Mouse (Mus musculus): ENCODE results near the gene Pin1. TPM values are rescaled to one million over a fixed set of nuclear protein-coding genes. Genes with fewer than 3 reads are reported as not detected.
A peak's percentile ranks its signal among the peaks of the same experiment; 100 is the strongest.
"Not testable (repeated sequence)": the region's sequence is repeated elsewhere in the genome, so short reads cannot be mapped to it uniquely, and the experiment has no call there.

Pin1 gene
- polyA plus RNA-seq, 1 experiment from 2014 or later: 19.4 TPM

DNA sequence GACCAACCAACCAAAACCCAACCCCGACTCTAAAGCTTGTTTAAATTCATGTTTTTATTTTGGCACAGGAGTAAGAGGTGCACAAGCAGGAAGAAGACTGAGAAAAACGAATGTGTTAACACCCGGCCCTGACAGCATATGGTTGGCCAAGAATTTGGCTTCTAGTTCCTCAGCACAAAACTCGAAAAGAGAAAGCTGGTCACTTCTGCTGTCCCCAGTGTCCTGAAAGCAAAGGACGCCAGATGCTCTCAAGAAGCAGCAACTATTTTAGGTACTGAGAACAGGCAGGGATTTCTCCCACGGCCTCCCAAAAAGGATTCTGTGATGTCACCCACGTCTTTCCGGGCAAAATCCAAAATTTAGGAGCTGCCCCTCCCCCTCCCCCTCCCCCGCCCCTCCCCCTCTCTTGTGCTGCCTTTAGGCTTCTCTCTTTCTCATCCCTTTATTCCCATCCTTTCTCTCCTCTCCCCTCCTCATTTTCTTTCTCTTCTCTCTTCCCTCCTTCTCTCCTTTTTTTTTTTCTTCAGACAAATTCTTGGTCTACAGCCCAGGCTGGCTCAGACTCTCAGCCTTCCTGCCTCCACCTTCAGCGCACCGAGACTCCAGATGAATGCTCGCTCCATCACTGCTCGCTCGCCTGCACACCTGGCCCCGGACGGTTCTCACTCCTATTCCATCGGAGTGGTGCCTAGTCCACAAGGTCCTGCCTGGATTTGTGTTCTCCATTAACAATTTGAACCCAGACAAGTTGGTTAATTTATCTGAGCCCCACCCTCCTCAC, 33.4 kb downstream of the Pin1 start:
- WGBS (ENCODE audit: insufficient replicate concordance): 45% methylated on average over 17 of the region's 17 CpGs
- no peak overlapping the region for H3K9ac ChIP-seq (ENCODE audit: low read depth, low read length)
- H3K4me3 ChIP-seq (ENCODE audit: low read depth, low read length): no peak overlapping the region
- no peaks in the 10 kb centered on the region for H3K4me1 ChIP-seq (ENCODE audit: control insufficient read depth, low read depth, low read length)
- H3K27me3 ChIP-seq (ENCODE audit: control insufficient read depth, insufficient read depth, low read depth, low read length): no peaks in the 10 kb centered on the region
- no peaks in the 10 kb centered on the region for H3K9me3 ChIP-seq (replicated peaks; ENCODE audit: control insufficient read depth, low read length)
- no peak overlapping the region for H3K27ac ChIP-seq (ENCODE audit: low read length)
- ATAC-seq (ENCODE audit: low read depth): no peak
- no peak overlapping the region for H3K4me2 ChIP-seq (ENCODE audit: low read depth, low read length)
- no peaks in the 10 kb centered on the region for H3K36me3 ChIP-seq (ENCODE audit: control insufficient read depth, insufficient read depth)

DNA sequence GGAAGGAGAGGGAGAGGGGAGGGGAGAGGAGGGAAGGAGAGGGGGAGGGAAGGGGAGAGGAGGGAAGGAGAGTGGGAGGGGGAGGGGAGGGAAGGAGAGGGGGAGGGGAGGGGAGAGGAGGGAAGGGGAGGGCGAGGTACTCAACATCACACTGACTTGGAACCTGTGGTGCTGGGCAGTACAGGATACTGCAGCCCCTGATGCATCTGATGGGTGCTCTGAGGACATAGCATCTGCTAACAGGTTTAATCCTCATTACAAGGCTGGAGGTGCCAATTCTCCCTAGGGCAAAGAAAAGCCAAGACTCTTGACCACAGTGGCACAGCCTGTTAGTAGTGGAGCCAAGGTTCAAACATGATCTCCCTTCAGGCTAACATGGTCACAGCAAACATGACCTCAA, 37.5 kb downstream of the Pin1 start:
- no peaks in the 10 kb centered on the region for H3K36me3 ChIP-seq (ENCODE audit: control insufficient read depth, insufficient read depth)
- 33% methylated on average over 1 of the region's 1 CpGs for WGBS (ENCODE audit: insufficient replicate concordance)
- H3K9ac ChIP-seq (ENCODE audit: low read depth, low read length): no peak overlapping the region
- H3K4me1 ChIP-seq (ENCODE audit: control insufficient read depth, low read depth, low read length): no peaks in the 10 kb centered on the region
- H3K27ac ChIP-seq (ENCODE audit: low read length): no peak overlapping the region
- no peak overlapping the region for H3K4me3 ChIP-seq (ENCODE audit: low read depth, low read length)
- peaks cover 2% of the 10 kb centered on the region for H3K27me3 ChIP-seq (ENCODE audit: control insufficient read depth, insufficient read depth, low read depth, low read length)
- ATAC-seq (ENCODE audit: low read depth): no peak
- no peaks in the 10 kb centered on the region for H3K9me3 ChIP-seq (replicated peaks; ENCODE audit: control insufficient read depth, low read length)
- no peak overlapping the region for H3K4me2 ChIP-seq (ENCODE audit: low read depth, low read length)

DNA sequence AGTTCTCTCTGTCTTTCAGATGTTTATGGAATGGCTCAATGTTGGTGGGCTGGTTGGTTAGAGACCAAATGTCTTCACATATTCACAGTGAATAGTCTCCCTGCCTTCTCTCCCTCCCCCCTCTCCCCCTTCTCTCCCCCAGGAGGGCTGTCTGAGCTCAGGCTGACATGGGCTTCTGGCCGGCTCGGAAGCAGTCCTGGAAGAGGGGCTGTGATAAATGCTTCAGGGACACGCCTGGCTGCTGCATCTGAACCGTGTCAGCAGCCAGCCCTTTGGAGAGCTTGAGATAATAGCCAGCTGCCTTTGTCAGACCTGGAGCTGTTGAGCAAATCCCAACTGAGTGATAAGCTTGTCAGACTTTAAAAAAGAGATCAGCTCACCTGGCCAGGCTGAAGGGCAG, 38.0 kb downstream of the Pin1 start:
- Histone ChIP-seq H3K9ac (ENCODE audit: low read depth, low read length) (no peak overlapping the region), H3K9me3 (replicated peaks; ENCODE audit: control insufficient read depth, low read length) (no peaks in the 10 kb centered on the region), H3K27ac (ENCODE audit: low read length) (no peak overlapping the region), H3K27me3 (ENCODE audit: control insufficient read depth, insufficient read depth, low read depth, low read length) (peaks cover 7% of the 10 kb centered on the region), H3K36me3 (ENCODE audit: control insufficient read depth, insufficient read depth) (no peaks in the 10 kb centered on the region), H3K4me2 (ENCODE audit: low read depth, low read length) (no peak overlapping the region), H3K4me3 (ENCODE audit: low read depth, low read length) (no peak overlapping the region), H3K4me1 (ENCODE audit: control insufficient read depth, low read depth, low read length) (no peaks in the 10 kb centered on the region)
- WGBS (ENCODE audit: insufficient replicate concordance): 13% methylated on average over 4 of the region's 4 CpGs
- ATAC-seq (ENCODE audit: low read depth): no peak

DNA sequence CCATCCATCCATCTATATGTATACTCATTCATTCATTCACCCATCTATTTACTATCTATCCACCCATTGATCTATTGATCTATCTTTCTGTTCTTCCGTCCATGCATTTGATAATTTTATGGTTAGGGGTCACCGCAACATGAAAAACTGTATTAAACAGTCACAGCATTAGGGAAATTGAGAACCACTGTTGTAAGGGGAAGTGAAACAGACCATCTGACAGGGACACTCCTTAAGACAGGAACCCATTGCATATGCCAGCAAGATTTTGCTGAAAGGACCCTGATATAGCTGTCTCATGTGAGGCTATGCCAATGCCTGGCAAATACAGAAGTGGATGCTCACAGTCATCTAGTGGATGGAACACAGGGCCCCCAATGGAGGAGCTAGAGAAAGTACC, 38.6 kb downstream of the Pin1 start:
- H3K9me3 ChIP-seq (replicated peaks; ENCODE audit: control insufficient read depth, low read length); ATAC-seq (ENCODE audit: low read depth); H3K36me3 ChIP-seq (ENCODE audit: control insufficient read depth, insufficient read depth); H3K9ac ChIP-seq (ENCODE audit: low read depth, low read length); H3K4me3 ChIP-seq (ENCODE audit: low read depth, low read length); H3K4me1 ChIP-seq (ENCODE audit: control insufficient read depth, low read depth, low read length); H3K4me2 ChIP-seq (ENCODE audit: low read depth, low read length); H3K27ac ChIP-seq (ENCODE audit: low read length): not testable (repeated sequence)
- H3K27me3 ChIP-seq (ENCODE audit: control insufficient read depth, insufficient read depth, low read depth, low read length): peaks cover 11% of the 10 kb centered on the region
- WGBS (ENCODE audit: insufficient replicate concordance): 74% methylated on average over 2 of the region's 2 CpGs

DNA sequence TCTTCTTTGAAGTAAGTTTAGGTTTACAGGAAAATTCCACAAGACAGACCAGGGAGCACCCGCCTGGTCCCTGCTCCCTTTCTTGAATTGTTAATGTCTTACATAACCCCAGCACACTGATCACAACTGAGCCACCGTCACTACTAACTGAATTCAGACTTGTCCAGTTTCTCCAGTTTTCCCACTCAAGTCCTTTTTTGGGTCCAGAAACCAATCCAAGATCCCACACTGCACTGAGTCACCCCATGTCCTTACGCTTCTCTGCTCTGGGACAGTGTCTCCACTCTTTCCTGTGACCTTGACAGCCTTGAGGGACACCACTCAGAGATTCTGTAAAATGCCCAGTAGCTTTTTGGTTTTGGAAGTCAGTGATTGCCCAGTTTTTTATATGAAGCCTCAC, 41.0 kb downstream of the Pin1 start:
- no peak overlapping the region for H3K4me3 ChIP-seq (ENCODE audit: low read depth, low read length)
- ATAC-seq (ENCODE audit: low read depth): no peak
- H3K27ac ChIP-seq (ENCODE audit: low read length): no peak overlapping the region
- no peaks in the 10 kb centered on the region for H3K9me3 ChIP-seq (replicated peaks; ENCODE audit: control insufficient read depth, low read length)
- H3K4me1 ChIP-seq (ENCODE audit: control insufficient read depth, low read depth, low read length): no peaks in the 10 kb centered on the region
- WGBS (ENCODE audit: insufficient replicate concordance): 82% methylated on average over 3 of the region's 3 CpGs
- no peak overlapping the region for H3K9ac ChIP-seq (ENCODE audit: low read depth, low read length)
- H3K36me3 ChIP-seq (ENCODE audit: control insufficient read depth, insufficient read depth): no peaks in the 10 kb centered on the region
- peaks cover 14% of the 10 kb centered on the region for H3K27me3 ChIP-seq (ENCODE audit: control insufficient read depth, insufficient read depth, low read depth, low read length)
- no peak overlapping the region for H3K4me2 ChIP-seq (ENCODE audit: low read depth, low read length)

DNA sequence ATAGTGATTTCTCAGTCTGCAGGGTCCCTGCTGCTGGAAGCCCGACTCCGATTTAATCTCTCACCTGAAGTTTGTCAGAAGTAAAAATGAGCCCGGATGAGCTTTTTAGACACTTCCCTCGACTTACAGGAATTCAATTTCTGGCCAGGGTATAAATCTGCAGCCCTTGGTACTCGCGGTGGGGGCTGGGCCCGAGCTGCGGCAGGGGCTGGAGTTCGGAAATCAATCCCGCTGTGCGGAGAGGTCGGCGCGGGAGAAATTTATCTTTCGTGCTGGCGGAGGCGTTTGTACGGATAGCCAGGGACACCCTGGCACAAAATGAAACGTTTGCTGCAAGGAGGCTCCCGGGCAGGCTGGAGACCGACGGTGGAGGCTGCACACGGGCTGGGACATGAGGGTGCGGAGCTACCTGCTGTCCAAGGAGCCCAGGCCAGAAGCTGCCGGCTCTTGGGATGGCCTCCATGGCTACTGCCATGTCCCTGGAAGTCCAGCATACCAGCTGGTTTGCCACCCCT, 42.9 kb downstream of the Pin1 start:
- 6% methylated on average over 25 of the region's 25 CpGs for WGBS (ENCODE audit: insufficient replicate concordance)

DNA sequence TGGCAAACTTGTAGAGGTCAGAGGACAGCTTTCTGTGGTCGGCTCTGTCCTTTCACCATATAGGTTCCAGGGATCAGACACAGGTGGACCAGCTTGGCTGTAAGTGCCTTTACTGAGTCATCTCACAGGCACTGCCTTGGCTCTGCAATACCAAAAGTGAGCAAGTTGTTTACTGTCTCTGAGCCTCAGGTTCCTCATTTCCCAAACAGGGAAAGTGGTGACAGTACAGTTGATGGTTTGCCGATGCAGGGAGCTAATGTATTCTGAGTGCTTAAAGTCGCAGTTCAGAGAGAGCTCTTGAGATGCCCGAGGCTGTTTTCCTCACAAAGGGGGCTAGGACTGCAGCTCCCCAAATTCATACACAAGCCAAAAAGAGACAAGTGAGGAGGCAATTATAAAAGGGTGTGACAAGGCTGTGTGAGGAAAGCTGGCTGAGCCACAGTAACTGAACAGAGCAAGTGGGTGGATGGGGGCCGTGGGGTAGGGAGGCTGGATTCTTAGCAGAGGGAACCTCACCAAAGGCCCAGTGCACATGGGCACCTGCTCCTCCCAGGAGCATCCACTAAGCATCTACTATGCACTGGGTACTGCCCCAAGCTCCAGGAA, 44.3 kb downstream of the Pin1 start:
- Histone ChIP-seq H3K4me2 (ENCODE audit: low read depth, low read length) (no peak overlapping the region), H3K9me3 (replicated peaks; ENCODE audit: control insufficient read depth, low read length) (no peaks in the 10 kb centered on the region), H3K4me3 (ENCODE audit: low read depth, low read length) (no peak overlapping the region), H3K27ac (ENCODE audit: low read length) (no peak overlapping the region), H3K9ac (ENCODE audit: low read depth, low read length) (no peak overlapping the region), H3K4me1 (ENCODE audit: control insufficient read depth, low read depth, low read length) (no peaks in the 10 kb centered on the region), H3K27me3 (ENCODE audit: control insufficient read depth, insufficient read depth, low read depth, low read length) (peaks cover 14% of the 10 kb centered on the region), H3K36me3 (ENCODE audit: control insufficient read depth, insufficient read depth) (no peaks in the 10 kb centered on the region)
- 44% methylated on average over 5 of the region's 5 CpGs for WGBS (ENCODE audit: insufficient replicate concordance)
- ATAC-seq (ENCODE audit: low read depth): no peak

More for the DNA sequence above, 42.9 kb downstream of the Pin1 start:
- H3K4me1 ChIP-seq (ENCODE audit: control insufficient read depth, low read depth, low read length): no peaks in the 10 kb centered on the region
- no peaks in the 10 kb centered on the region for H3K36me3 ChIP-seq (ENCODE audit: control insufficient read depth, insufficient read depth)
- H3K9ac ChIP-seq (ENCODE audit: low read depth, low read length): no peak overlapping the region
- ATAC-seq (ENCODE audit: low read depth): no peak
- H3K9me3 ChIP-seq (replicated peaks; ENCODE audit: control insufficient read depth, low read length): no peaks in the 10 kb centered on the region
- peak overlapping the region; percentile 22 for H3K4me3 ChIP-seq (ENCODE audit: low read depth, low read length)
- peaks cover 14% of the 10 kb centered on the region for H3K27me3 ChIP-seq (ENCODE audit: control insufficient read depth, insufficient read depth, low read depth, low read length)
- H3K4me2 ChIP-seq (ENCODE audit: low read depth, low read length): peak overlapping the region; percentile 45
- H3K27ac ChIP-seq (ENCODE audit: low read length): no peak overlapping the region

DNA sequence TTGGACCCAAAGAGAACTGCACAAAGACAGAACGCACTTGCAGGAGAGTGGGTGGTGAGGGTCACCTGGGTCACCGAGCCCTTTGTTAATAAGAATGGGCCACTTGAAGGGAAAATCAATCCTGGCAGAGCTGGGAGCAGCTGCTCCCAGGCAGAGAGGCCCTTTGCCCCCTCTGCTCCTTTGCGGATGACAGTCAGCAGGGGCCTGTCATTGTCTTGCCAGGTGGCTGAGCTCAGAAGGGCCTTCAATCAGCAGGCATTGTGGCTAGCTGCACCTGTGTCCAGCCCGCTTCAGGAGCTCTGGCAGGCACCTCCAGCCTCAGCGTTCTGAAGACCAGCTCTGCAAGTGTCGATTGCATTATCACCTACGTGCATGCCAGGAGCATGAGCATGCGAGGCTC, 45.6 kb downstream of the Pin1 start:
- no peak overlapping the region for H3K4me3 ChIP-seq (ENCODE audit: low read depth, low read length)
- no peak for ATAC-seq (ENCODE audit: low read depth)
- H3K27ac ChIP-seq (ENCODE audit: low read length): no peak overlapping the region
- no peak overlapping the region for H3K4me2 ChIP-seq (ENCODE audit: low read depth, low read length)
- 46% methylated on average over 8 of the region's 8 CpGs for WGBS (ENCODE audit: insufficient replicate concordance)
- H3K9me3 ChIP-seq (replicated peaks; ENCODE audit: control insufficient read depth, low read length): no peaks in the 10 kb centered on the region
- no peak overlapping the region for H3K9ac ChIP-seq (ENCODE audit: low read depth, low read length)
- peaks cover 14% of the 10 kb centered on the region for H3K27me3 ChIP-seq (ENCODE audit: control insufficient read depth, insufficient read depth, low read depth, low read length)
- no peaks in the 10 kb centered on the region for H3K4me1 ChIP-seq (ENCODE audit: control insufficient read depth, low read depth, low read length)
- no peaks in the 10 kb centered on the region for H3K36me3 ChIP-seq (ENCODE audit: control insufficient read depth, insufficient read depth)

DNA sequence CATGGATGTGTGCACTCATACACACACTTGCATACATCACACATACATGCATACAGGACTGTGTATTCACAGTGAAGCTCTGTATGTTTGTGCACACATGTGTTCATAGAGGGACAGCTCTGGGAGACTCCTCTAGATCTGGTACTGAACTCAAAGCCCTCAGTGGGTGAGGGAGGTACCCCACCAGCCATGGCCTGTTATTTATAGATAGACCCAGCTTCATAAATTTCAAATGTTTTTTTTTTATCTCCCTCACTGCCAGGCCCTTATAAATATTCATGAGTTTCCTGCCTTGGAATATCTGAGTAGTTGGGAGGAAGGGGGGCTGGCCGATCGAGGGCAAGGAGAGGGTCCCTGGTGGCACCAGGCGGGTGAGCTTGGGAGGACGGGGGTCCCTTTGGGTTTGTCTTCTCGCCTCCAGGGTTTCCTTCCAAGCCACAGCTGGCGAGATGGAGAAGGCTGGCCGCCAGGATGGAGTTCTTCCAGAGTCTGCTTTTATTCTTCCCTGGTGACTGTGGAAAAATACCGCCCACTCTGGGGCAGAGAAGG, 52.0 kb downstream of the Pin1 start:
- Histone ChIP-seq H3K9me3 (replicated peaks; ENCODE audit: control insufficient read depth, low read length) (no peaks in the 10 kb centered on the region), H3K4me3 (ENCODE audit: low read depth, low read length) (no peak overlapping the region), H3K36me3 (ENCODE audit: control insufficient read depth, insufficient read depth) (no peaks in the 10 kb centered on the region), H3K4me1 (ENCODE audit: control insufficient read depth, low read depth, low read length) (no peaks in the 10 kb centered on the region), H3K27me3 (ENCODE audit: control insufficient read depth, insufficient read depth, low read depth, low read length) (no peaks in the 10 kb centered on the region), H3K27ac (ENCODE audit: low read length) (no peak overlapping the region), H3K4me2 (ENCODE audit: low read depth, low read length) (no peak overlapping the region), H3K9ac (ENCODE audit: low read depth, low read length) (no peak overlapping the region)
- ATAC-seq (ENCODE audit: low read depth): no peak
- WGBS (ENCODE audit: insufficient replicate concordance): 53% methylated on average over 8 of the region's 8 CpGs

All from liver, embryonic 16.5 days (tissue).